Mouse (Mus musculus): Measurements from ENCODE around the gene Specc1l.
"Not testable (repeated sequence)": the region's sequence is repeated elsewhere in the genome, so short reads cannot be mapped to it uniquely, and the experiment has no call there.

The Specc1l gene

DNA sequence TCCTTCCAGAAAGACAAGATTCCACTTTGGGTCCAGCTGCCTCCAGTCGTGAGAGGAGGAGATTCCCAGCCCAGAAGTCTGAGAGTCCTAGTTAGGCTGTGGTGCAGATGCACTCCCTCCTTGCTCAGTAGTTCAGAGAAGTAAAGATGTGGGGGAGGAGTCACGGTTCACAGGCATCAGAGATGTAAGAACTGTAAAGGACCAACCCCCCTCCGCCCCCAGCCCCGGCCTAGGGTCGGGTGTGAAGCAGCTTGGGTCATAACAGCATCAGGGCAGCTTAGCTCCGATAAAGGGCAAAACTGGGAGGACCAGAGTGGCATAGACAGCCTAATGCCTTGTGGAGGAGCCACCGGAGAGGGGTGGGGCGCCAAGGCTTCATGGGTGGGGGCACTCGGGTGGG is 104.6 kb downstream of the Specc1l start:
- no peak for DNase-seq (ENCODE audit: low spot score in 2 of 2)

DNA sequence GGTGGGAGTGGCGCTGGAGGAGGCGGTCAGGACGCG is 104.8 kb downstream of the Specc1l start, which contains the start of gene Adora2a:
Gene Adora2a (plus strand): TSS at position 6 of the 36 bp plus-strand sequence.
- no peak for DNase-seq (ENCODE audit: low spot score in 2 of 2)

DNA sequence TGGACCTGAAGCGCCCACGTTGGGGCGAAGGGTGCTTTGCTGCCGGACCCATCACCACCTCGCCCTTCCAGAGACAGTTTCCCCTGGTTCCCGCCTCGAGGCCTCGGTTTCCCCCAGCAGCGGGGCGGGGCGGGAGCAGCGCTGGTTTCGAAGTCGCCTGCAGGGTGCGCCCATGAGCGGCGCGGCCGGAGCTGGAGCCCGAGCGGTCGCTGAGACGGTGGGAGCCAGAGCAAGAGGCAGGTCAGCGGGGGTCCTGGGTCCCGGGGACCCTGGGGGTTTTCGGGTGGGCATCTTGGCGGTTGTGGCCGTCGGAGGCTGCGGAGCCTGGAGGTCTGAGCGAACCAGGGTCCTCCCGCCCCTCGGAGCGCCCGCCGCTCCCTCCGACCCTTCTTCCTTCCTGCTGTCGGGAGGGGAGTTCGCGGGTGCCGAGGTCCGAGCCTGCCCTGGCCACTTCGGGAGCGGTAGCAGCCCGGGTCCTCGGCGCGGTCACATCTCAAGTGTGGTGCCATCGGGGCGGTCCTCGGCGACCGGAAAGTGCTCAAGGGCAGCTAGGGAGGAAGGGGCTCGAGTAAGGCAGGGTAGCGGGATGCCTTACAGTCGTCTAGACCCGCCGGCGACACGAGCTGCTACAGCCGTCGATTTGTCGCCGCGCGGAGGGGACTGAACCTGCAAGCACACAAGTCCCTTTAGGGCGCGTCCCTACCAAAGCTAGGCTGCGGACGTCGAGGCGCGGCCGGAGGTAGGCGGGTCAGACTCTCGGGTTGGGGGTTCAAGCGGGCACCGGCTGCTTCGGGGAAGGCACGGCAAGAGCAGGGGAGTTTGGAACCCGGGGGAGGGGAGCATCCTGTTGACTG is 105.3 kb downstream of the Specc1l start:
- peak in 1 of 2 experiments; percentile 54 for DNase-seq (ENCODE audit: low spot score in 2 of 2)

DNA sequence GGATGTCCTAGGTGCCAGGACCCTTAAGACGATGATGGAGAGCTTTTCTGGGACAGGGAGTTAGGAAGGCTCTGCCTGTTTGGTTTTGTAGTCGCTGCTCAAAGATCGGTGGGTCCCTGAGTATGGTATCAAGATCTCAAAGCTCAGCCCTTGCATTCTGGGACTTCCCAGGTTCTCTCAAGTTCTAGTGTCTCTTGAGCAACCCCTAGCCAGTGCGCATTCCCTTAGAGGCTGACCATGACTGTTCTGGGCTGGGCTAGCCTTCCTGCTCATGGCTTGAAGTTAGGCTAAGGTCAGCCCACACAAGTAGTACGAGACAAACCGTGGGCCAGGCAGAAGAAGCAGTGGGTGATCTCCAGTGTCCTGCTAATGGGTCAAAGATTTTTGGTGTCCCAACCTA is 106.3 kb downstream of the Specc1l start:
- no peak for DNase-seq (ENCODE audit: low spot score in 2 of 2)

DNA sequence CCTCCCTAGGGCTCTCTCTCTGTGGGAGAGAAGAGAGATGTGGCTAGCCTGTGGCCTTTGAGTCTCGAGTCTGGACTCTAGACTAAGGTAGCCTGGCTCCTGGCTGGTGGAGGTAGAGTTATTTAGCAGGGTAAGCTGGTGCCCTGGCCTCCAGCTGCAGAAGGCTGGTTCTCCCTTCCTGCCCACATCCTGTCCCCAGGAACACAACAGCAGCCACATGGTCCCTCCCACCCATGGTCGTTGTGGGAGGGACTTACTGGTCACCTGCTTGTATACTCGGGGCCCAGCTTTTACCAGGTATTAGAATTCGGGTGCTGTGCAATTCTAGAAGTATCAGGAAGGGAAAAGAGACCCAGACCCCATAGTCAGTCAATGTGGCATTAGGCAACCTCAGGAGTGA is 108.4 kb downstream of the Specc1l start:
- no peak for DNase-seq (ENCODE audit: low spot score in 2 of 2)

DNA sequence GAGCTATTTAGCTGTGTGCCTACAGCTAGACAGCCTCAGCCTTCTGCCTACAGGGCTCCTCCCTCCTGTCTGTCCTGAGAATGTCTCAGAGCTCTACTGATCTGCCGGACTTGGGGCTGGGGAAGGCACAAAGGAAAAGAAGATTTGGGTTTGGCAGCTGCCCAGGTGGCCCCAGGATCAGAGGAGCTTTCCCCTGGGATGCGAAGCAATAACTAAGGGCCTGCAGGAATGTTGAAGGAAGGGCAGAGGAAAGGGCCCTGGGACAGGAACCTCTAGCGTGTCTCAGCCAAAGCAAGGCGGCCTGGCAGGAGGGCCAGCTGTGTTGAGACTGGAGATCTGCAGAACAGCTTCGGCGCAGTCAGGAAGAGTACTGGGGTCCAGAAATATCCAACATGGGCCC is 111.1 kb downstream of the Specc1l start:
- no peak for DNase-seq (ENCODE audit: low spot score in 2 of 2)

DNA sequence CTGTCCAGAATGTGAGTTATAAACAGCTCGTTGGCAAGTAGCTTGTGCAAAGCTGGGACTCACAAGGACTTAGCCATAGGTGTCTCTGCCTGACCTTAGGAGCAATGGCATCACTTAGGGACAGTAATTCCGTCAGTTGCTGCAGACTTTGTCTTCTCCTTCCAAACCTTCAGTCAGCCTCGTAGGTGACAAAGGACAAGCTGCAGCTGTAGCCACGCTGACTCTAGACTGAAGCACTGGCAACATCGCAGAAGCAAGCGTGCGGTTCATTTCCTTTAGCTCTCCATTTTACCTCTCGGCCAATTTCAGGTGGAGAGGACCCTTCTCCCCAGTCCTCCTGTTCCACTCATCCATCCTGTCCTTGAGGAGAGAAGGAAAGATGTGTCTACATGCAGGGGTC is 112.1 kb downstream of the Specc1l start:
- DNase-seq (ENCODE audit: low spot score in 2 of 2): no peak

DNA sequence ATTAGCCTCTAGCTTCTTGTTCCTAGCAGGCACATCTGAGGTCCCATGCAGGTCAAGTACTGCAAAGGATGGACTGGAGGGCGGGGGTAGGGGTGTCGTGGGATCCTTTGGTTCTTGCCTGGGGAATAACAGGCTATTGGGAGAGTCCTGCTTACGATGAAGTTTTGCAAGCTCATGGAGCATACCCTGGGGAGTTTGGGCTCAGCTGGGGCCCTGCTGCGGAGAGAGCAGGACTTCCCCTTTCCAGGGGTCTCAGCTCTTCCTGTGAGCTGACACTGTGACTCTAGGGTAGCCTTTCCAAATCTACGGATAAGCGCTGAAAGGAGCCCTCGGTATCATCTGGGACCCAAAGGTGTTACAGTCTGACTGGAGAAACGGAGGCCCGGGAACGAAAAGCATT is 112.5 kb downstream of the Specc1l start:
- no peak for DNase-seq (ENCODE audit: low spot score in 2 of 2)

DNA sequence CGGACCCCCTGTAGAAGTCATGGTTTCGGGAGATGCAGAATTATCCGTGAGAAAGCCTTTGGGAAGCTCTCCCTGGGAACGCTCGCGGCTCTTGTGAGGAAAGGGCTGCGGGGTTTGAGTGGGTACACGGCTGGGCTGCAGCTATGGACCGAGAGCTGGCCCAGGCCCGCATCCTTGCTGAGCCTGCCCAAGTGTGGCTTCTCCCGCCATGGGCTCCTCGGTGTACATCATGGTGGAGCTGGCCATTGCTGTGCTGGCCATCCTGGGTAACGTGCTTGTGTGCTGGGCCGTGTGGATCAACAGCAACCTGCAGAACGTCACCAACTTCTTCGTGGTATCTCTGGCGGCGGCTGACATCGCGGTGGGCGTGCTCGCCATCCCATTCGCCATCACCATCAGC is 113.9 kb downstream of the Specc1l start:
- no peak for DNase-seq (ENCODE audit: low spot score in 2 of 2)

DNA sequence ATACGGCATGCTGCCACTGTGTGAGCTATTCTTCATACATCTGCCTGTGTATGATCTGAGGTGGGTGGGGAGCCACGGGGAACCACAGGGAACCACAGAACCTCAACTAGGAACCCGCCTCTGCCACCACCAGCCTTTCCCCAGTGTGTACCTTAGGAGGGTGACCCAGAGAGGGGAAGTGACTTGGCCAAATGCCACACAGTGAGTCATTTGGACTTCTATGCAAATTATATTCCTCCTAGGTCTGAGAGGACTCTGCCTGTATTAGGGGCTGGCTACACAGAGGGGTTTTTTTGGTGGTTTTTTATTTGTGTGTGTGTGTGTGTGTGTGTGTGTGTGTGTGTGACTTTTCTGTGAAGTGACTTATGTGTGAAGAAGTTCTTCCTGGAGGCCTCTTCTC is 114.7 kb downstream of the Specc1l start:
- DNase-seq (ENCODE audit: low spot score in 2 of 2): no peak

DNA sequence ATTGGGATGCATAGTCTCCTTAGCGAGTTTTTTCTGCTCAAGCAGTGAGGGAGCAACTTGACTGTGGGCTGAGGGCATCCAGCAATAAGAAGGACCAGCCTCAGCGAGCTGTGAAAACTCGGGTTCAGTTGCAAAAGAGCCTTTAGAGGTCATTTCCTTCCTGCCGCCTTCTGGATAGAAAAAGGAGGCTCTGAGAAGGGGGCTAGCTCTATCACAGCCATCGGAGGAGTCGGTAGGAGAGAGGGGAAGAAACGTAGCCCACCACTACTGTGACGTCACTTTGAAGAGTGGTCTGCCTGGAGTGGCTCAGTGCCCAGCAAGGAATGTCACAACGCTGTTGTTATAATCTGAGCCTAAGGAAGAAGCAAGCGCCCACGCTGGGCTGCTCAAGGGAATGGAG is 115.2 kb downstream of the Specc1l start:
- DNase-seq (ENCODE audit: low spot score in 2 of 2): no peak

DNA sequence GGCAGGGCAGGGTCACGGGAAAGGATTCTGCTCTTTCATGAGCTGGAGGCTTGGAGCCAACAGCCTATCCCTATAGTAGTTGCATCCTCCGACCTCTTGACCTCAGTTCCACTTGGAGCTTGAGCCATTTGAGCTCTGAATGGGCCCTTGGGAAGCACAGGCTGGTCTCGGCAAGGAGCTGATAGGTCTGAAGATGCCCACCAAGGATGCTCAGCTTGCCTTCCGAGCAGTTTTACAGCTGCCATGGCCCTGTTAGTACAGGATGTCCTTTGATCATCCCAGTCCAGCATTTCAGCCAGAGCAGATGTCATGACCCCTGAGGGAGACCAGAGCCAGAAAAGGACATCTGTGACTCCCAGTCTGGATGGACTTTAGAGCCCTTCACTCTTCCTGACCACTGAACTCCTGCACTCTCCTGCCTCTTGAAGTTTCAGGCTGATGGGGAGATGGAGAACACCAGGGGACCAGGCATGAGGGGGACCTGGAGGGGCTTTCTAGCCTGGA is 116.4 kb downstream of the Specc1l start:
- no peak for DNase-seq (ENCODE audit: low spot score in 2 of 2)

DNA sequence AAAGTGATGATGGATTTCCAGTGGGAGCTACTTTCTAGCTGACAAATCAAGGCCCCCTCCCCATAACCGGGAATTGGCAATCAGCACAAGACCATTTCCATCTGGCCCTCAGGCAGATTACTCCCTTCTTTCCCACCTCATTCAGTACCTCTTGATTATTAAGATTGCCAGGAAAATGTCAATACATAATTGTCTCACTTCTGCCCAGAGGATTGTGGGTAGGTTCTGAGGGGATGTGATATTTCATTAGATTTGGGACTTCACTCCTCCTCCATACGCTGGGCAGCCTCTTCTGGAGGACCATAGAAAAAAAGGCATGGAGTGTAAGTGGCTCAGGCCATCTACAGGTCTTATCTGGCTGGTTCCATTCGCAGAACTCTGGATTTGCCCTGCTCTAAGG is 120.4 kb downstream of the Specc1l start:
- DNase-seq (ENCODE audit: low spot score in 2 of 2): no peak

DNA sequence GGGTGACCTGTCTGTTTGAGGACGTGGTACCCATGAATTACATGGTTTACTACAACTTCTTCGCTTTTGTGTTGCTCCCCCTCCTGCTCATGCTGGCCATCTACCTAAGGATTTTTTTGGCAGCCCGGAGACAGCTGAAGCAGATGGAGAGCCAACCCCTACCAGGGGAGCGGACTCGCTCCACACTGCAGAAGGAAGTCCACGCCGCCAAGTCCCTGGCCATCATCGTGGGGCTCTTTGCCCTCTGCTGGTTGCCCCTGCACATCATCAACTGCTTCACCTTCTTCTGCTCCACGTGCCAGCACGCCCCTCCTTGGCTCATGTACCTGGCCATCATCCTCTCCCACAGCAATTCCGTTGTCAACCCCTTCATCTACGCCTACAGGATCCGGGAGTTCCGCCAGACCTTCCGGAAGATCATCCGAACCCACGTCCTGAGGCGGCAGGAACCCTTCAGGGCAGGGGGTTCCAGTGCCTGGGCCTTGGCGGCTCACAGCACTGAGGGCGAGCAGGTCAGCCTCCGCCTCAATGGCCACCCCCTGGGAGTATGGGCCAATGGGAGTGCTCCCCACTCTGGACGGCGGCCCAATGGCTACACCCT is 121.4 kb downstream of the Specc1l start:
- no peak for DNase-seq (ENCODE audit: low spot score in 2 of 2)

DNA sequence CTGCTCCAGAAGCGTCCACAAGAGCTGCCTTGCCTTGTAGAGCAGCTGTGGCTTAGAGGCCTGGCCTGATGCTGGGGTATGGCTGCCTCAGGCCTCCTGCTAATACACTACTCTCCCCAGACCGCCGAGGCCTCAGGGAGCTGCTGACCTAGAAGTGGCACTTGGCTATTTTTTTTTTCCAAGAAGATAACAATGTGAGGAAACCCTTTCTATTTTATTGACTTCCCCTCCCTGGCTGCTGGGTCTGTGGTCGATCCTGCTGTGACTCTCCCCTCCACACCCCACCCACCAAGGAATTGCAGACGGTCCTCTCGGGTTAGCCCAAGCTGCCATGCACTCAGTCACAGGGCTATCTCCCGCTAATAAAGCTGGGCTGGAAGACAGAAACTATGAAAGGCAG is 122.3 kb downstream of the Specc1l start:
- DNase-seq (ENCODE audit: low spot score in 2 of 2): no peak

DNA sequence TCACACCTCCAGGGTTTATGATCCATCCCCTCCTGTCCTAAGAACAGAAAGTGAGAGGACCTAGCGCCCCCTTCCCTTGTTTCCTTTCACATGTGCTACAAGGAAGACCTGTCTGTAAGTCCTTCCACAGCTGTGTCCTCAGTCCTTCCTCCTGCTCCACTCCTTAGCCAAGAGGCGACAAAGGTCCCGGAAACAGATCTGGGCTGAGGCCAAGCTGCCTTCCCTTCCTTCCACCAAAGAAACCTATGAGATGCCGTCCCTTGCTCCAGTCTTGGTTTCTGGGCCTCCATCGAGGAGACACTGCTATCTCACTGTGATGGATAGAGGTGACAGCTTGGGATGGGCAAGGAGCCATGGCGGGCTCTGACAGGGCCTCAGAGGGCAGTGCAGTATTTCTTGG is 123.2 kb downstream of the Specc1l start:
- DNase-seq (ENCODE audit: low spot score in 2 of 2): no peak

DNA sequence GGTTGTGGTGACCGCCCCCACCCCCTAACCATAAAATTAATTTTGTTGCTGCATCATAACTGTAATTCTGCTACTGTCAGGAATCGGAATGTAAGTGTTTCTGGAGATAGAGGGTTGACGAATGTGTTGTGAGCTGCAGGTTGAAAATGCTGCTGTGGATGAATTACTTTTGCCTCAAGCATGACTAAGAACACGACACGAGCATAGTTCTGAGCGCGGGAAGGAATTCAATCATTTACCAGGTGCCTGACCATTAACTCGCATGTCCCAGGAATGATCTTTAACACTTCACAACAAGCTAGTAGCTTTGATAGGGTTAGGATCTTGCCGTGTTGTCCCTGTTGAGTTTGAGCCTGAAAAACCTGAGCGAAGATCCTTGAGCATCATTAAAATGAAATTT is 125.4 kb downstream of the Specc1l start:
- DNase-seq (ENCODE audit: low spot score in 2 of 2): no peak

DNA sequence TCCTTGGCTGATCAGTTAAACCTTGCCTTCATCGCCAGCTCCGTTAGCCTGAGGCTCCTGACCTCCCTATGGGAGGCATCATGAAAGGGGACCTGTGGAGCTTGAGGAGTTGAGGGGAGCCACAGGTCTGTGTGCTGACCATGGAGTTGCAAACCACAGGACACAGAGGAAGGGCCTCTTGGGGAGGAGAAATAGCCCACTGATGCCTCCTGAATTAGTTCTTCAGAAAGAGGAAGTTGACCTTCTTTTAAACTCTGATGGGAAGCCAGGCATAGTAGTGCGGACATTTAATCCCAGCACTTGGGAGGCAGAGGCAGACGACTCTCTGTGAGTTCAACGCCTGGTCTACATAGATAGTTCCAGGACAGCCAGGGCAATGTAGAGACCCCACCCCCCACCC is 127.0 kb downstream of the Specc1l start:
- DNase-seq (ENCODE audit: low spot score in 2 of 2): no peak

DNA sequence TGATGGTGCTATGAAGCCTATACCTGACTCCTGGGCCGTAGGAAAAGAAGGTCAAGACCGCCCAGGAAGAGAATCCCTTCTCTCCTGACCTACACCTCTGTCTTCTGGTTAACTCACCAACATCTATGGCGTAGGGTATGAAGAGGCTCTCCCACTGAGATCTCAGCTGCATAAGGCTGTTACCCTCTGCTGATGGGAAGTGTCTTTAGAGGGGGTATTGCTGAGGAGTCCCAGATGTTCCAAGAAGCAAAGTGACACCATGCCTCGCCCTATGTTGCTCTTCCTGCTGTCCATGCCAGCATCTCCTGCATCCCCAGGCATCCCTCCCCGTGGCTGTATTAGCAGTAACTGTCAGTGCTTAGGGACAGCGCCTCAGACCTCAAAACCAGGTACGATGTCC is 127.5 kb downstream of the Specc1l start:
- DNase-seq (ENCODE audit: low spot score in 2 of 2): no peak

DNA sequence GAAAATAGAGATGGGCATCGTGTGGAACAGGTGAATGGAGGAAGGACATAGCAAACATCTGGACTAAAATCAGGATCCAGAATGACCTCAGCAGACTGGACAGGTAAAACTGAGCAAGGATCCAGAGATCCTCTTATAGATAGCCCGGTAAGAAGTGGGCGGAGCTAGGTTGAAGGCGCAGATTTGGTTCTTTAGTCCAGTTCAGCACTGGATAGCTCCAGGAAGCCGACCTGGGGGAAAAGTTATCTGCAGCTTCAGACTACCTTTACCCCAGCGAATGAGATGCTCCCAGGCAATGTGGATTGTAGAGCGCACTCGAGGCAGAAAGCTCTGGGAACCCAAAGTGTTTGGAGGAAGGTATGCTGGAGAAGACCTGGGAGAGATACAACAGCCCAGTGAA is 130.1 kb downstream of the Specc1l start:
- no peak for DNase-seq (ENCODE audit: low spot score in 2 of 2)

DNA sequence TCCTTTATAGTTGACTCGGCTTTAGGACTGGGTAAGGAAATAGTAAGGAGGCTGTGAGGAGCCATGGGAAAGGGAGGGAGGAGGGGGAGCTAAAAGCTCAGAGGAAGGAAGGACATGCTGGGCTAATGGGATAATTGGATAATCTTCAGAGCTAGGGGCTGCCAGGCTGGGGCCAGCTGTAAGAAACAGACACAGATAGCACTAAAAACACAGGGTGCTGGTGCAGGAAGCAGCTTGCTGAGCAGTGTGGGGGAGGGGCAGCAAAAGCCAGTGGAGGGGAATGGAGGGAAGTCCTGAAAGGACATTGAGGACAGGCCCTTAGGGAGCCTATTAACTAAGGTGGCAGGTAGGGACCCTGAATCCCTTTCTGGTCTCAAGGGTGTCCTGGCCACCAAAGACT is 132.7 kb downstream of the Specc1l start:
- not testable (repeated sequence) for DNase-seq (ENCODE audit: low spot score in 2 of 2)

DNA sequence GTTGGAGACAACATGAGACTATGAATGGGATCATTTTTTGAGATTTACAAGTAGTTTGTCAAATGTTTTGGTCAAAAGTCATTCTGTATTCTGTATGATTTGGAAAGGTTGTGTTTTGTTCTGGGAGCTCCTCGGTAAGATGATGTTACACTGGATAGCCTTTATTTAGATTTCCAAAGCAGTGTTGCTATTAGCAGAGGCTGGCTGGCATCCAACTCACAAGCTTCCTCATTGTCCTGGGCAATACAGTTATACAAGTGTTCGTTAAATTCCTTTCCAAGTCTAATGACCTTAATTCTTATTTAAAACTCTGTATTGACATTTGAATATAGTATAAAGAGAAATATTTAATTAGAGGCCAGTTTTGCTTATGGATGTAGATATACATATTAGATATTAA is 133.4 kb downstream of the Specc1l start:
- no peak for DNase-seq (ENCODE audit: low spot score in 2 of 2)

DNA sequence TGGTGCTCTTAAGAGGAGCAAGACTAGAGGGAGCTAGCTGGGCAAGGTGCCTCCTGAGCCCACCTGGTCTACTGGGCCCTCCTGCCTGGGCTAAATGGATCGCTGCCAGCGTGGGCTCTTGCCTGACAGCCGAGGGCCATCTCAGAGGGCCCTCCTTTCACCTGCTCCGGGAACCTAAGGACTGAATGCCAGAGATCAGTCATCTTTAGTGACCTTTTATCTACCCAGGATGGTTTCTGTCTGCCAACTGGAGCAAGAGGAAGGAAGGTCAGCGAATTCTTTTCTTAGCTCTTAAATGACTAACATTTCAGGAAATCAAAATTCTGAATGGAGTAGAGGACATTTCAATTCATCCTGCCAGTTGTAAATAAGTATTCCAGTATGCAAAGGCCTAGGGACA is 138.7 kb downstream of the Specc1l start:
- DNase-seq (ENCODE audit: low spot score in 2 of 2): no peak

DNA sequence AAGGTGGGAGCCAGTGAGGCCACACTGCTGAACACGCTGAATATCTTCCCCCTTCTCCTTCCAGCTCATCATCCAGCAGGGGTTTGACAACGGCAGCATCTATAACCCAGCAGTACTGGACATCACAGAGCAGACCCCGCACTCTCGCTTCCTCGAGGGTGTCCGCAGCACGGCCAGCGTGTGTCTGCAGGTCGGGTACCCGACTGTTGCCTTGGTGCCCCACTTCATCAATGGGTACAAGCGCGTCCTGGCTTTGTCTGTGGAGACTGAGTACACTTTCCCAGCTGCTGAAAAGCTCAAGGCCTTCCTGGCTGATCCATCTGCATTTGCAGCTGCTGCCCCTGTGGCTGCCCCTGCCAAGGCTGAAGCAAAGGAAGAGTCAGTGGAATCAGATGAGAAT is 140.7 kb downstream of the Specc1l start:
- no peak for DNase-seq (ENCODE audit: low spot score in 2 of 2)

Measured in frontal cortex, postnatal 10 days (tissue).